11 mouse cellular contexts compared by ENCODE assay signal in genomic region chr6:99171901-99172588, GRCm38 (mm10).
DNase-seq lines count a peak whose midpoint lies in the region; ATAC-seq lines count a peak whose summit lies in the region.
"Had no signal": no experiment of that assay in that cellular context is flagged by ENCODE, and none has a peak within 500 bp of the region (broad histone marks: within the 10 kb centered on the region; RNA-seq: fewer than 3 reads in every experiment).

No protein-coding gene starts in this region.

- peak; percentile 71 for ATAC-seq in activated CD4-positive, CD25-positive, alpha-beta regulatory T cell, adult 4 months
- ATAC-seq in monocyte, adult 5-6 weeks (replicated peaks; ENCODE audit: insufficient number of reproducible peaks, low FRiP score, low TSS enrichment, poor library complexity, severe bottlenecking) = 0 out of 2 replicates have a peak, but pooled peaks have one; percentile 15

- 24% methylated on average over 8 of the region's 8 CpGs for WGBS in large intestine, adult 2 months
- 89% methylated on average over 8 of the region's 8 CpGs for WGBS in limb, embryonic 10.5 days

- H3K9me3 ChIP-seq in limb, embryonic 10.5 days (replicated peaks) = no peaks in the 10 kb centered on the region

- H3K27ac ChIP-seq in limb, embryonic 10.5 days = no peak overlapping the region
- H3K27ac ChIP-seq: left cerebral cortex, adult 2 months had no signal

- no peak overlapping the region for H3K4me3 ChIP-seq in limb, embryonic 10.5 days
- H3K4me3 ChIP-seq: left cerebral cortex, adult 2 months; myocyte had no signal

- no peaks in the 10 kb centered on the region for H3K4me1 ChIP-seq in limb, embryonic 10.5 days

- H3K27me3 ChIP-seq in limb, embryonic 10.5 days (ENCODE audit: low read depth, poor library complexity, severe bottlenecking) = no peaks in the 10 kb centered on the region

- peak; percentile 13 for DNase-seq in kidney, adult 11 months
- DNase-seq in kidney, postnatal 10 days = no peak
- peak; percentile 72 for DNase-seq in large intestine, adult 2 months (ENCODE audit: low read depth, low spot score)
- no peak for DNase-seq in thymus, postnatal 0 days (ENCODE audit: low spot score)
- DNase-seq in limb, embryonic 10.5 days (ENCODE audit: low spot score) = no peak
- no peak for DNase-seq in left cerebral cortex, adult 8-10 months (ENCODE audit: low spot score in 2 of 2)
- DNase-seq: thymus, postnatal 25 days had no signal

- no peaks in the 10 kb centered on the region for H3K36me3 ChIP-seq in limb, embryonic 10.5 days

Comparison
In these comparisons a context has a peak if more than half of its experiments do, and no peak if none do; other contexts are left out.
1. DNase-seq: peak in kidney, adult 11 months (single experiment) and large intestine, adult 2 months (single experiment); none in kidney, postnatal 10 days (single experiment), thymus, postnatal 0 days (single experiment), limb, embryonic 10.5 days (single experiment) and left cerebral cortex, adult 8-10 months (0 of 2).